Mouse (Mus musculus) urinary bladder, adult 2 months (tissue): ENCODE data around the gene Senp8. TPM values are rescaled to one million over a fixed set of nuclear protein-coding genes. Genes with fewer than 3 reads are reported as not detected.
"Not testable (repeated sequence)": the region's sequence is repeated elsewhere in the genome, so short reads cannot be mapped to it uniquely, and the experiment has no call there.

Source experiments
- DNase-seq: peaks from one replicate; pipeline ENCODE4 v3.0.0; 2022; ENCODE audit warnings: low spot score
- polyA plus RNA-seq: library from polyadenylated mRNA; depleted of rRNA; stranded (reverse); fragments of >200 nt; gene quantifications from 2 replicates; pipeline ENCODE4 v1.2.3, GENCODE M21; 2012; rRNA removed

The Senp8 gene
- 6.5 and 7.0 TPM in 2 replicates for polyA plus RNA-seq

DNA sequence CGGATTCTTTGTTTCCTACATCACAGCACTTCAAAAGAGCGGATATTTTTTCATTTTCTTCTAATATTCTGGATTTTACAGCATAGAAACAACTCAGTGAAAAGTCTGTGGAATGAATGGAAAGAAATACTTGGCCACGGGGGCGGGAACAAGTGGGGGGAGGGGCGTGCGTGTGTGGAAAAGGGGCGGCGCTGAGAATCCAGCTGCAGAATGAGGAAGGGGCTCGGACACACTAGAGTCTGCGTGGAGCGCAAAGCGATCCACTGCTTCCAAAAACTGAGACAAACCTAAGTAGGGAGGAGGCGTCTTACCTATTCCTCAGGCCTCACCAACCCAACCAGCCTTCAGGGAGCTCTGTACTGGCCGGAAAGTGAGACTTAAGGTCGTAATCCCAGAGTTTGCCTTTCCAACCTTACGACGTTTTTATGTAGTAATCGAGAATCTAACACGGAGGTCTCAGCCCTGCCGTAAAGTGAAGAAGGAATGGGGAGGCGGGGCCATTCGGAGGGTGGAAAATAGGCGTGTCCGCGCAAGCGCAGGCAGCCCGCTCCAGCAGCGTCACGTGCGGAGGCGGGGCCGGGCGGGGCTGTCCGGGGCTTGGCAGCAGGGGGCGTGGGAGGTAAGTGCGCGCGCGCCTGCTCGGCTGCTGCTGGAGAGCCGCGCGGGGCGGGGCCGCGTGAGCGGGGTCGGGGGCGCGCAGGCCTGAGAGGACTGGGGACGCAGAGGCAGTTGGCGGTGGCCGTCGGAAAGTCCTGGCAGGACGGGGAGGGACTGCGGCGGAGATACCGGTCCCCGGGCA lies at the start of gene Senp8, which contains the start of gene Myo9a:
Gene Senp8, minus strand, starts transcription at position 444 of the 799 bp plus-strand sequence.
Gene Myo9a, plus strand, starts transcription at position 630 of the 799 bp plus-strand sequence.
- peak; percentile 99 for DNase-seq

DNA sequence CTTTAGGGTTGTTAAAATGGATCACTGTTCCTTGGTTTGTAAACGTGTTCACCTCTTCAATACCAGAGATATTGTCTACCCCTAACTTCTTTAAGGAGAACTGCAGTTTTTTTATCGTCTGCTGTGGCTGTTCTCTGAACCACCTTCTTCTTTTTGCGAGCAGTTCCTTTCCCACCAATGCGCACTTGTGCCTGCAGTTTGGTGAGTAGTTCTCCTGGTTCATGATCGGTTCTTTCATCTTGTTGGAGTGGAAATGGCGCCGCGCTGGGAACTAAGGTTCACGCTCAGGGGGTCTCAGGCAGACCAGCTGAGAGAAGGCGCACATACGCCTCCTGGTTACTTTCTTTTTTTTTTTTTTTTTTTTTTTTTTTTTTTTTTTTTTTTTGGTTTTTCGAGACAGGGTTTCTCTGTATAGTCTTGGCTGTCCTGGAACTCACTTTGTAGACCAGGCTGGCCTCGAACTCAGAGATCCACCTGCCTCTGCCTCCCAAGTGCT lies 16.5 kb upstream of the Senp8 start:
- DNase-seq, result not testable (repeated sequence)

DNA sequence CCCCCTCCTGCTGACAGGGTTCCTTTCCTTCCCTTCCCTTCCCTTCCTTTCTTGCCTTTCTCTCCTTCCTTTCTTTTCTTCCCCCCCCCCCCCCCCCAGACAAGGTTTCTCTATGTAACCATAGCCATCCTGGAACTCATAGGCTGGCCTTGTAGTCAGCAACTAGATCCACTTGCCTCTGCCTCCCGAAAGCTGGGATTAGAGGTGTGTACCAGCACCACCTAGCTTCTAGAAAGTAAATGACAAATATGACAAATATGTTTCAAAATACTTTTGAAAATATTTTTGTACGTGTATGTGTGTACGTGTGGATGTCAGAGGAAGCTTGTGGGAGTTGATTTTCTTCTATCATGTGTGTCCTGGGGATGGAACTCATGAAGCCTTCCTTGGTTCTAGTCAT lies 10.0 kb upstream of the Senp8 start:
- no peak for DNase-seq

DNA sequence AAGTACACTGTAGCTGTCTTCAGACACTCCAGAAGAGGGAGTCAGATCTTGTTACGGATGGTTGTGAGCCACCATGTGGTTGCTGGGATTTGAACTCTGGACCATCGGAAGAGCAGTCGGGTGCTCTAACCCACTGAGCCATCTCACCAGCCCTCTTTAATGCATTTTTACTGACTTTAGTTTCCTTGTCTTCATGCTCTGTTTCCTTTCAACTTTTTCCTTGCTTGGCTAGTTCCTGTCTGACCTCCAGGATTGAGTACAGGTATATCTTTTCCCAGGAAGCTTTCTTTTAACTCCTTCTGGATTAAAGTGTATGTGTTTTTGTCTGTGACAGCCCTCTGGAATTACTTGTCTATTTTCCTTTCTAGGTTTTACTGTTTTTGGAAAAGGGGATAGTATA lies 6.5 kb upstream of the Senp8 start:
- DNase-seq, result not testable (repeated sequence)

DNA sequence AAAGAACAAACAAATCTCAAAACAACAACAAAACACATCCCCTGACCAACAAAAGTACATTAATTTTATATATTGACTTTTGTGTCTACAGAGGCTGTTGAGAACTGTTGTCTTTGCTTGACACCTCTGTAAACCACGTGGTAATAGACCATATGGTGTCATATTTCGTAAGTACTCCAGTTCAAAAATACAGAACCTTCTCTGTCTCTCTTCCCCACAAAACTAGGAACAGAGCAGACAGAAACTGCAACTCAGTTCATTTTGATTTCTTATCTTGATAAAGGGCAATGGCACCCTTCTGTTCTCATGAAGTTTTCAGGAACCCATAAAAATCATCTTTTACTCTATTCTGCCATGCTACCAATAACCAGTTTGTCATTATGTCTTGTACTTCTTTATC lies 4.7 kb upstream of the Senp8 start:
- DNase-seq, result no peak

DNA sequence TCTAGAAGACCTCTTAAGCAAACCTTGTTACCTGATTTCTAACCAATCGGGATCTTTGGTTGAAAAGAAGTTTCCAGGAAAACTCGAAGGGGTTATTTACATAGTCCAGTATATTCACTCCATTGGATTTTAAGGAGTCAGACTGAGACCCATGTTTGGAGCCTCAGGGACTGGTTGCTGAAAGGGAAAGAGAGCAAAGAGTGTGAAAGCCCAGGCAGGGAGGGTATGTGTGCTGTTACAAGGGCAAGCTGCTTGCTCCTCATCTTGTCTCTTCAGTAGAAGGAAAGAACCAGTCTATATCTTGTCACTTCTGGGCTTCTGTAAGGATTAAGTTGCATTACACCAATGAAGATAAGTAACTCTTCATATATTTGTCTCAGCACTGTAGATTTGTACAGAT lies 1.5 kb upstream of the Senp8 start:
- no peak for DNase-seq

DNA sequence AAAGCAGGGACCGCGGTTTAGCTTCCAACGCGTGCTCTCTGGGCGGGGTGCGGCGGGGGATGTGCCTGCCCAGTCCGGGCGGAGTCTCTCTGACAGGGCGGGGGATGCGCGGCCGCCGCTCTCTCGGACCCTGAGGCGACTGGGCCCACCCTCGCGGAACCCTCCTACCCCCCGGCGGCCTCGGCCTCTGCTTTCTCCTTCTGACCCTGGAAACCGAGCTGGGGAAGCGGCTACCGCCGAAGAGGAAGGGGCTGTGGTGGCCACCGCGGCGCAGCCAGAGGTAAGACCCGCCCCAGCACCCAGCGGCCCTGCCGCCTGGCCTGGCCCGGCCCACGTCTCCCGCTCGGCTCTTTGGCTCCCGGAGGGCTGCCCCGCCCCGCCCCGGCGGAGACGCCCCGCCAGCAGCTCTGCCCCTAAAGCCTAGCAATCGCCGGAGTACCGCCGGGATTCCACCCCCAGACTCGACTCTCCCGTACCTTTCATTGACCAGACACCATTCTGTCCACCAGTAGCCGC lies 614 bp upstream of the Senp8 start:
- peak; percentile 96 for DNase-seq

DNA sequence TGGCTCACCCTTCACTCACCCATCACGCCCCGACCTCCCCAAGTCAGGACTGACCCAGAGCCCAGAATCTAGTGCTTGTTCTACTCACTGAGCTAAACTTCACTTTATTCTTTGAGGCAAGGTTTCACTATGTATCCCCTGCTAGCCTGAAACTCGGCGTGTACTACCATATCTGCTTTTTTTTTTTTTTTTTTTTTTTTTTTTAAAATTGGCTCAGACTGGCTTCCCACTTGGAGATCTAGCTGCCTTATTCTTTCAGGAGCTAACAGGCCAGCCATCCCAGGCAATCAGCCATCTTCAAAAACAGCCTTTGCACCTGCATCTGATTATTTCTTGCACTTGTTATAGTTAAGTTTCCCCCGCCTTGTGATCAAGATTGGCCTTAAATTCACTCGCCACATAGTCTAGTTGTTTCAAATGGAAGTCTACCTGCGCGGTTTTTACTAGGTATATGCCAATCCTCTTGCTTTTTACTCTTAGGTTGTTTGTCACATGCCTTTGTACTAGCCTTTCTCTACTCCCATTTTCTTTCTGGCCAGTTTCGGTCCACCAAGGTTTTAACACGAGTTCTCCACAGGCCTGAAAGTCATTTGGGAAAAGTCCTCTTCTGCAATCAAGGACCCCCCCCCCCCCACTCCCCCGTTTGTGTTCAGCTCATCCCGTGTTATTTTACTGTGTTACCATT lies 787 bp downstream of the Senp8 start:
- no peak for DNase-seq

DNA sequence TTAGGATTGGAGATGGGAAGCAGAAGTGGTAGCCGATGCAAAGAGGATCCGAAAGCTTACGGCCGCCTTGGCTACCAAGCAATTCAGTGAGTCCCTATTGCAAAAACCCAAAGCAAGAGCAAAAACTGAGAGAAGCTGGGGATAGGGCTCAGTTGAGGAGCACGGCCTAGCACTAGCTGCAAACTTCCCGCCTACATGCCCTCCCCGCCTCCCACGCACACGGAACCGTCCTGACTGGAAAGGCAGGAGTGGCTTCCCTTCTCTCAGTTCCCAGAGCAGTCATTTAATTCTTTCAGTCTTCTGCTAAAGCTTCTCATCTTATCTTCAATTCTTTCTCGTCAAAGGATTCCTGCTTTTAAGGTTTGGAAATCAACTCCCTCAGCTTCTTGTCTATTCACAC lies 1.5 kb downstream of the Senp8 start:
- no peak for DNase-seq

DNA sequence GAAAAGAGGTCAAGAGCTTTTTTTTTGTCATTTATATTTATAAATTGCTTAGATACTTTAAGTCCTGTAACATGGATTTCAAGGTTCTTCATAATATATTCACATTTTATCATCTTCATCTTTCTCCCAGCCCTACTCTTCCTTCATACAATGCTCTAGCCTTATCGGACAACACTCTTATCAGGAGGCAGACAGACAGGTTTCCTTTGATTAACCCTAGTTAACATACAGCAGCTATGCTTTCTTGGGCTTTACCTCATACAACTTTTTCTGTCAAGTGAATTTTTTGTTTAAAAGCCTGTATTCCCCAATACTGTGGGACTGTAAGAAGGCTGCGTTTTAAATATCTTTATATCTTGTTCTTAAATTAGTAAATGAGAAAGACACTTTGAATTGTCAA lies 2.1 kb downstream of the Senp8 start:
- DNase-seq, result no peak

DNA sequence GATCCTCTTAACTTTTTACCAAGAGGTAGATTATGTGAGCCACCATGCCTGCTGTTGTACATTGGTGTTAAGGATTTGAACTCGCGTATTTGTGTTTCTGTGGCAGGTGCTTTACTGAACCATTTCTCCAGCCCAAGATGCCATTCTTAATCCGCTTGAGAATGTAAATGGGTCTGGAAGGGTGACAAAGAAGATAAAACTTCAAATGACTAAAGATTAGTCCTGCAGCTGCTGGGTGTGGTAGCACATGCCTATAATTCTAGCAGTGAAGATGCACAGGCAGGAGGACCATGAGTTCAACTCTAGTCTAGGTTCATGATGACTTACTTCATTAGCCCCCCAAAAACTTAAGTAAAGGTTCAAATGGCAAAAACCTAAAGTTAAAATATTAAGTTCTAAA lies 6.6 kb downstream of the Senp8 start:
- no peak for DNase-seq

DNA sequence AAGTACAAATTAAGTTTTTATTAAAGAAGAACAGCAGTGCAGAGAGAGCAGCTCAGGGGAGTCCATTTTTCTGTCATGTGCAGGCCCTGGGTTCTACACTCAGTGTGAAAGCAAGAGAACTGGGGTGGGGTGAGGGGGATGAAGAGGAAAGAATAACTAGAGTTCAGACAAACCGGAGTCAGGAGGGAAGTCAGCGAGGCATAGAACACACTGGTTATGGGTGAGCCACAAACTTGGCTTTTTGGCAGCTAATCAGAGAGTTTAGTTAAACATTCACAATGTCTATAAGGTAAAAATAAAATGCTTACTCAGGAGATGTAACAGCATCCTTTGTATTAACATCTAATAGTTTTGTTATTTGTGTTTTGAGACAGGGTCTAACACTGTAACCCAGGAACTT lies 9.9 kb downstream of the Senp8 start:
- DNase-seq, result no peak

DNA sequence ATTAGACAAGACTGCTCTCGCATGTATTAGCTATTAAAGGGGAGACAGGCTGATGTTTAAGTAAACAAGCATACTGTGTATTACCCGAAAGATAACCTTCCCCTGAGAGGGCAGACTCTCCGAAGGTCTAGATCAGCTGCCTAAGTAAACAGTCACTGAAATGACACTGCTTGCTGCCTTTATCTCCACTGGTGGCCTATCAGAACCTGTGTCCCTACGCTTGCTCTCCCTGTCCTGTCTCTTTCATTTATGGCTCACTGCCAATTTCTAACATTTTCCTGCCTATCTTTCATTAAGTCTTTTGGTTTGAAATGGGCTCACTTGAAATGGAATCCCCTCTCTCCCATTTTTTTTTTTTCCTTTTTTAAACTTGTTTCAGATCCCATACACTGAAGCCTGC lies 15.1 kb downstream of the Senp8 start:
- DNase-seq, result no peak

DNA sequence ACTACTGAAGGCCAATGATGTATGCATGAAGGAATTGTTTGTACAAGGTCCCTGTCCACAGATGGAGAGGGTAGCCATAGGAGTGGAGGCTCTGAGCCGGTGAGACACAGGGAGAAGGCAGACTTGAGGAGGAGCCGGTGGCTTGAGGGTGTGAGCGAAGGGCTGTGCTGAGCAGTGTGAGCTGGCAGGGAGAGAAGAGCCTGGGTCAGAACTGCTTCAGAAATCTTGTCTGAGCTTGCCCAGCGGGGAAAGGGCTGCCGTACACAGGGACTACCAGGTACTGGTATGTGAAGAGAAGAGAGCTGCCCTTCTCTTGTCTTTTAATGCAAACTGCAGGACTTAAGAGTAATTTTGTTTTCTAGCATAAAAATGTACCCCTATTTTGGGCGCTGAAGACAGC lies 17.4 kb downstream of the Senp8 start:
- no peak for DNase-seq

DNA sequence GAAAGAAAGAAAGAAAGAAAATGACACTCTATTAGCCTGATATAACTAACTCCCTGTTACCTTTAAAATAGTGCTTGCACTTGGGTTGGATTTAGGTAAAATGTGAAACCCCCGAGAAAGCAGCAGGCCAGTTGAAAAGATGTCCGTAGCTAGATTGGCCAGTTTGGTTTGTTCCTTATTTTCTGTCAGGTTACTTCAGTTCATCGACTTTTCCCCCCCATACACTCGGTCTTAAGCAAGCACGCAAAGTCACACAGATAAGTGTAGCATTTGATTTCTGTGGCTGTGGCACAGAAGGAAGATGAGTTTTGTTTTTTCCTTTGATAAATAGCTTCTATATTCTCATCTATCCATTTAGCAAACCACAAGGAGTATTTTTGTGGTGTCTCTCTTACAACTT lies 19.4 kb downstream of the Senp8 start:
- no peak for DNase-seq

DNA sequence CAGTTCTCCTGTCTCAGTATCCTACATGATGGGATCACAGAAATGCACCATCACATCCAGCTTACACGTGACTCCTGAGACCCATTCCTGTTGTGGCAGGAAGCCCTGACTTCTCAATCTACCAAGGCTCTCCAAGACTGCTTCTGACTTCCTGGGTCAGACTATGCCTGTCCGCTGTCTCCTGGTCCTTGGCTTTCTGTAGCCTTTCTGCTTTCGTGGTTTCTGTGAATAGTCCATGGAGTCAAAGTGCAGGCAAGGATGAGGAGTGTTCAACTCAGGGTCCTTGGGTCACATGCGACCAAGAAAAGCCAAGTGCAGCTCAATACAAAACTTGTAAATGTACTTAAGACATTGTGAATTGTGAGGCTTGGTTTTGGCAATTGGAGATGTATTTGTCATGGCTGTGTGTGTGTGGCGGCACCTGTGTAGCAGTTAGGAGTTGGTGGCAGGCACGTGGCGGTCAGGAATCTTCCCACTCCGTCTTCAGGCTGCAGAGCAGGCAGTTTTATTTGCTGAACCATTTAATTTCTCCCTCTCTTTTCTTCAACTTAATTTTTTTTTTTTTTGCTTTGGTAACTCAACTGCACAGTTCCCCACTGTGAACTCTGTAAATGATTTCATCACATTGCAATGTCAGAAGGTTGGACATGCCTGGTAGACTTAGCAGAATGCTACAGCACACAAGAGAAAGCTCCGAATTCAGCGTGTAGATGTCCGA lies 22.8 kb downstream of the Senp8 start:
- no peak for DNase-seq

DNA sequence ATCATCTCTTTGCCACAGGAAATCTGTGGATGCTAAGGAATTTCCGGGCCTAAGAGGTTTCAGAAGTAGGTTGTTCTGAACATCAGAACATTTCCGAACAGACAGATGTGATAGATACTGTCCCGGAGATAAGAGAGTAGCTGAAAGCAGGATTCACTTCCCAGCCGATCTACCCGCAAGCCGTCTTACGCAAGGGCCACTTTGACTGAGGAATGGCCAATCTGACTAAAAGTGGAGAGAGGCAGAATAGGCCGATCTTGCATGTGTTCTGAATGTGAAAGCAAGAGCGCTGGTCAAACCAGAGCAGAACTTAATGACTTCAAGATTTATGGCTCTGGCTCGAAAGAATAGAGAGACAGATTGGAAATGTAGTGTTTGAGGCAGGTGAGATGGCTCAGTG lies 25.0 kb downstream of the Senp8 start:
- DNase-seq, result no peak

DNA sequence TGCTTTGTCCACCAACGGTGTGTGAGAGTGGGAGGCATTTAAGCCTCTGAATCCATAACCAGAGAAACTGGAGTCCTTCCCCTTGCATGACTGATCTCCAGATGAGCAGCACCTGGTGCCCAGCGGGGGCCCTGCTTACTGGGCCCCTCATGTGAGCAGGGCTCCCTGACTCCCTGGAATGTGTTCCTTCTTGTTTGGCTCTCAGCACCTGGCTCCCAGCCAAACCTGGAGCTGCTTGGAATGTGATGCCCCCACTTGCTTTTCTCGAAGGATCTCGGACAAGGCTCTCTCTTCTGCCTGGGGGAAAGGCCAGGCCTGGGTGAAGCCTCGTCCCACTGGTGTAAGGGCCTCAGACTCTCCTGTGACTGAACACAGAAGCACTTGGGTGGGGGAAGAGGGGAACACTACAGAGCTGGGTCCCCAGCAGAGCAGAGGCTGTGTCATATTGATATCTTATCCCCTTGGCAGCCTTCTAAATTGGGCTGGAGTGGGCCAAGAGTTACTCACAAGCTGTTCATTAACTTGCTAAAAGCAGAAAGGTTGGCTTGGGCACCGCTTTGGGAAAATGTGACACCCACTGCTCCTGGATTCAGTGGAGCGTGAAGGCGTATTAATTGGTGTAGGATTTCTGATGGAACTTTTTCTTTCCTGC lies 26.6 kb downstream of the Senp8 start:
- no peak for DNase-seq

DNA sequence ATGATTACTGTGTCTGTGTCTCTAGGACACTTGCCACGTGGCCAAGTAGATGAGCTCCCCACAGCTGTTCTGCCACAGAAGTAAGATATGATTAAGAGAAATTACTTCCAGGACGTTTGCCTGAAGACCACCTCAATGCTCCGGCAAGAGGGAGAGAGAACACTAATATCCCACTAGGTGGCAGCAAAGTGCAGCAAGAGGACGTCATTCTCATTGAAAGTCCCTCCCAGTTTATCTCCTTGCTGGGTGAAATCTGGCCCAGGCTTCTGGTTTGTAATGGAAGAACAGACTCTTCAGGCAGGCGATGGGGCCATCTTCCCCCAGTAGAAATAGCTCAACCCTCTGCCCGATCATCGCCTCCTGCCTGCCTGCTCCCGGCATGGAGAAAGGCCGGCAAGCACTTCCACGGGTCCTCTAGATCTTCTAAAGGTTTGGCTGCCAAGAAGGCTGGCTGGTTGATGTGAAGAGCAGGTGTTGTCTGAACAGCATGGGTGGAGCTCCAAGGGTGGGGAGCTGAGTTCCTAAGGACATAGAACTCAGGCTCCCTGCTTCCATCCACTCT lies 27.3 kb downstream of the Senp8 start:
- DNase-seq, result no peak

DNA sequence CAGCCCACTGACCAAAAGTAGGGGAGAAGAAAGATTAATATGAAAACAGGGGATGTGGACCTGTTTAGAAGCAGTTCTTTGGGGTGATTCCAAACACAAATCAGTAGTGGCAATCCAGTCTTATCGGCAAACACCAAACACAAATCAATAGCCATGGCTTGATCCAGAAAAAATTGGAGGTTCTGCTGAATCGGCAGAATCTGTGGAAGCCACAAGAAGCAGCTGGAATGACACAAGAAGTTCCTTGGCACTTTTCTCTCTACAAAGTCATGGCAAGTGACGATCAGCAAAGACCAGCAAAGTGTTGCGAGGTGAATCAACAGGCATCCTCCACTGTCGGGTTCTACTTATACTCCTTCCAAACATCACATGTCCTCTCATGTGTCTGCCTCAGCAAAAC lies 29.4 kb downstream of the Senp8 start:
- no peak for DNase-seq

DNA sequence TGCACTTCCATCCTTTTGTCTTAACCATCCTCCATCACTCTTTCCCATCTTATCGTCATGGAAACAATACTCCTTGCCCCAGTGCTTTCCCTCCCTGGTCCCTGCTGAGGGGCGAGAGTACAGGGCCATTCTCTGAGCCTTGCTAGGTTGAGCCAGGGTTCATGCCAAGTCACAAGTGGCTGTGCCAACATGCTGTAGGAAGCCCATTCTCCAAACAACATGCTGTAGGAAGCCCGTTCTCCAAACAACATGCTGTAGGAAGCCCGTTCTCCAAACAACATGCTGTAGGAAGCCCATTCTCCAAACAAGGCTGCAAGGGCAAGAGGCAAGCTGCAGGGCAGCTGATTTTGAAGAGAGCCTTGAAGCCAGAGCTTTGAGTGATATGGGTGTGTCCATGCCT lies 32.3 kb downstream of the Senp8 start:
- no peak for DNase-seq
